In genomic region chr19:54297663-54298388, GRCm38 (mm10) we compare ENCODE assay signal across 19 mouse cellular contexts.
"Had no signal": no experiment of that assay in that cellular context is flagged by ENCODE, and none has a peak within 500 bp of the region (broad histone marks: within the 10 kb centered on the region; RNA-seq: fewer than 3 reads in every experiment).

No protein-coding gene starts in this region.

- H3K36me3 ChIP-seq: limb, embryonic 10.5 days; limb, embryonic 13.5 days; liver, embryonic 13.5 days; midbrain, embryonic 15.5 days had no signal

- H3K27me3 ChIP-seq: limb, embryonic 13.5 days; liver, embryonic 13.5 days; midbrain, embryonic 15.5 days had no signal

- H3K4me2 ChIP-seq: limb, embryonic 13.5 days; liver, embryonic 13.5 days; midbrain, embryonic 11.5 days; midbrain, embryonic 15.5 days had no signal

- H3K4me3 ChIP-seq: limb, embryonic 10.5 days; limb, embryonic 13.5 days; liver, embryonic 13.5 days; midbrain, embryonic 15.5 days; myocyte had no signal

- DNase-seq: kidney, adult 2 months; kidney, postnatal 25 days; liver, embryonic 13.5 days; lung, adult 2 months; lung, postnatal 14 days; lung, postnatal 4 days; right cerebral cortex, adult 18-20 months; right cerebral cortex, postnatal 14 days; right cerebral cortex, postnatal 4 days; thymus, adult 2 months; thymus, postnatal 14 days; thymus, postnatal 4 days had no signal

- H3K27ac ChIP-seq: limb, embryonic 10.5 days; limb, embryonic 13.5 days; liver, embryonic 13.5 days; midbrain, embryonic 15.5 days; stomach, postnatal 0 days had no signal

- H3K9me3 ChIP-seq: limb, embryonic 10.5 days; limb, embryonic 13.5 days; liver, embryonic 13.5 days; midbrain, embryonic 15.5 days had no signal

- ATAC-seq: intestine, postnatal 0 days; midbrain, embryonic 15.5 days had no signal

- H3K9ac ChIP-seq: limb, embryonic 13.5 days; liver, embryonic 13.5 days; midbrain, embryonic 15.5 days had no signal

- H3K4me1 ChIP-seq: liver, embryonic 13.5 days; midbrain, embryonic 15.5 days had no signal
